Mouse (Mus musculus): Measurements from ENCODE around the gene 1700017N19Rik. TPM values are rescaled to one million over a fixed set of nuclear protein-coding genes. Genes with fewer than 3 reads are reported as not detected.

Gene 1700017N19Rik
- total and polyA plus RNA-seq, 3 experiments = not detected

- peak overlapping the region; percentile 56 to 97 for H3K4me3 ChIP-seq (ENCODE audit: control insufficient read depth in 1 of 2, insufficient read depth in 1 of 2, low read depth in 2 of 2, low read length in 2 of 2)
- H3K4me1 ChIP-seq (ENCODE audit: control insufficient read depth in 1 of 2, insufficient read depth in 2 of 2, low read length in 2 of 2) = peaks cover 0 to 2% of the 10 kb centered on the region in 2 experiments; a peak in 1 of 4 replicates
- H3K9ac ChIP-seq (ENCODE audit: control insufficient read depth, low read depth, low read length, poor library complexity, severe bottlenecking) = peak overlapping the region; percentile 42
- peak; percentile 87 for DNase-seq (ENCODE audit: low read depth, low spot score)
- no peaks in the 10 kb centered on the region for H3K79me2 ChIP-seq (ENCODE audit: control insufficient read depth, insufficient read depth, low read length, poor library complexity)
- TF ChIP-seq ZC3H11A (IDR thresholded peaks at IDR 0.05; ENCODE audit: low read depth, low read length) (peak; percentile 84), TBP (IDR thresholded peaks at IDR 0.05; ENCODE audit: low read depth, low read length) (no peak), JUND (IDR thresholded peaks at IDR 0.05; ENCODE audit: low read depth, low read length) (0 out of 2 replicates have a peak, but pooled peaks have one; percentile 33), POLR2AphosphoS5 (IDR thresholded peaks at IDR 0.05; ENCODE audit: borderline replicate concordance, low read depth, low read length) (no peak), SIN3A (IDR thresholded peaks at IDR 0.05; ENCODE audit: low read length) (0 out of 2 replicates have a peak, but pooled peaks have one; percentile 31), HCFC1 (IDR thresholded peaks at IDR 0.05; ENCODE audit: low read depth, low read length) (0 out of 2 replicates have a peak, but pooled peaks have one; percentile 24), RAD21 (IDR thresholded peaks at IDR 0.05; ENCODE audit: low read depth, low read length) (peak; percentile 95), CTCF (IDR thresholded peaks at IDR 0.05 in 2 of 3, conservative IDR thresholded peaks at IDR 0.05 in 1 of 3; ENCODE audit: control insufficient read depth in 1 of 3, insufficient read depth in 1 of 3, low read depth in 2 of 3, low read length in 3 of 3, poor library complexity in 1 of 3, severe bottlenecking in 1 of 3) (peak; percentile 62 to 86 (median 76)), SMC3 (IDR thresholded peaks at IDR 0.05; ENCODE audit: low read depth, low read length) (peak; percentile 86)
- H3K36me3 ChIP-seq (ENCODE audit: control insufficient read depth in 1 of 2, insufficient read depth in 2 of 2, low read length in 2 of 2) = no peaks in the 10 kb centered on the region
- H3K27ac ChIP-seq (ENCODE audit: control insufficient read depth, low read depth, low read length) = no peak overlapping the region
- peaks cover 0 to 1% of the 10 kb centered on the region in 2 experiments; a peak in 1 of 4 replicates for H3K27me3 ChIP-seq (ENCODE audit: control insufficient read depth in 1 of 2, insufficient read depth in 2 of 2, low read length in 2 of 2)
- no peaks in the 10 kb centered on the region for H3K9me3 ChIP-seq (replicated peaks; ENCODE audit: insufficient read depth, low read length)
Observed at GRCm38 (mm10) chr10:100629762-100630438, 39.6 kb downstream of the 1700017N19Rik start.

- TF ChIP-seq MYC (IDR thresholded peaks at IDR 0.05; ENCODE audit: low read depth, low read length) (no peak), MYB (IDR thresholded peaks at IDR 0.05; ENCODE audit: low read depth, low read length) (no peak), MXI1 (IDR thresholded peaks at IDR 0.05; ENCODE audit: low read depth, low read length) (no peak), NELFE (IDR thresholded peaks at IDR 0.05; ENCODE audit: low read depth, low read length) (no peak), ZMIZ1 (IDR thresholded peaks at IDR 0.05; ENCODE audit: low read depth, low read length) (no peak), ZC3H11A (IDR thresholded peaks at IDR 0.05; ENCODE audit: low read depth, low read length) (no peak), TCF12 (IDR thresholded peaks at IDR 0.05; ENCODE audit: low read depth, low read length) (no peak), ETS1 (IDR thresholded peaks at IDR 0.05; ENCODE audit: low read depth, low read length) (no peak), BHLHE40 (IDR thresholded peaks at IDR 0.05; ENCODE audit: borderline replicate concordance, low read depth, low read length) (no peak), TBP (IDR thresholded peaks at IDR 0.05; ENCODE audit: low read depth, low read length) (no peak), NRF1 (IDR thresholded peaks at IDR 0.05; ENCODE audit: insufficient read depth, low read depth, low read length, poor library complexity, severe bottlenecking) (no peak), RAD21 (IDR thresholded peaks at IDR 0.05; ENCODE audit: low read depth, low read length) (no peak), MEF2A (IDR thresholded peaks at IDR 0.05; ENCODE audit: extremely low read depth, insufficient replicate concordance, low read depth, low read length, poor library complexity, severe bottlenecking) (no peak), JUND (IDR thresholded peaks at IDR 0.05; ENCODE audit: low read depth, low read length) (no peak), UBTF (IDR thresholded peaks at IDR 0.05; ENCODE audit: borderline replicate concordance, insufficient read depth, low read depth, low read length) (no peak), RCOR1 (IDR thresholded peaks at IDR 0.05; ENCODE audit: low read depth, low read length) (no peak)
- H3K4me3 ChIP-seq (ENCODE audit: control insufficient read depth in 1 of 2, insufficient read depth in 1 of 2, low read depth in 2 of 2, low read length in 2 of 2) = no peak overlapping the region
- no peaks in the 10 kb centered on the region for H3K27me3 ChIP-seq (ENCODE audit: control insufficient read depth in 1 of 2, insufficient read depth in 2 of 2, low read length in 2 of 2)
- H3K36me3 ChIP-seq (ENCODE audit: control insufficient read depth in 1 of 2, insufficient read depth in 2 of 2, low read length in 2 of 2) = no peaks in the 10 kb centered on the region
- H3K27ac ChIP-seq (ENCODE audit: control insufficient read depth, low read depth, low read length) = no peak overlapping the region
- DNase-seq (ENCODE audit: low read depth, low spot score) = no peak
- H3K79me2 ChIP-seq (ENCODE audit: control insufficient read depth, insufficient read depth, low read length, poor library complexity) = no peaks in the 10 kb centered on the region
- no peaks in the 10 kb centered on the region for H3K9me3 ChIP-seq (replicated peaks; ENCODE audit: insufficient read depth, low read length)
- H3K4me1 ChIP-seq (ENCODE audit: control insufficient read depth in 1 of 2, insufficient read depth in 2 of 2, low read length in 2 of 2) = no peaks in the 10 kb centered on the region
- no peak overlapping the region for H3K9ac ChIP-seq (ENCODE audit: control insufficient read depth, low read depth, low read length, poor library complexity, severe bottlenecking)
Observed at GRCm38 (mm10) chr10:100642887-100643286, 52.6 kb downstream of the 1700017N19Rik start.

All from MEL (cell line).